In the genomic region with DNA sequence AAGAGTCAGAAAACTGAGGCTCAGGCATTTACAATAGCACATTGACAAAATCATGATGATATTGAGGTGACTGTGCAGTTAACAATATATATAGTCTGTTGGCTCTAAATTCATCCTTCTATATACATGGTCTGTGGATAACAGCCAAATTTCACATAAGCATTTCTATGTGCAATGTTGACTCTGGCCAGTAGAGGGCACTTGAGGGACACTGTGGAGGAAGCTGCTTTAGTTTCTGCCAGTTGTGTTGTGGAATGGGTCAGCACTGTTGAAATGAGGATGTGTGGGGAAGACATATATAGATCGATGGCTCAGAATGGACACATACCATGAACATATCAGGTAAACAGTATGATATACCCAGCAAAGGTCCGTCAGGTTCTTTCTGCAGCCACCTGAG, we compare ENCODE assay signal across 9 mouse cellular contexts. TPM values are rescaled to one million over a fixed set of nuclear protein-coding genes. Genes with fewer than 3 reads are reported as not detected.
DNase-seq lines count a peak whose midpoint lies in the region; ATAC-seq lines count a peak whose summit lies in the region.
"Had no signal": no experiment of that assay in that cellular context is flagged by ENCODE, and none has a peak within 500 bp of the region (broad histone marks: within the 10 kb centered on the region; RNA-seq: fewer than 3 reads in every experiment).

No protein-coding gene starts in this region.

- 59% methylated on average over 2 of the region's 2 CpGs for WGBS in heart, embryonic 12.5 days

- no peak overlapping the region for H3K4me3 ChIP-seq in heart, embryonic 12.5 days
- H3K4me3 ChIP-seq: liver, embryonic 15.5 days had no signal

- DNase-seq in heart, adult 8-10 months (ENCODE audit: low spot score) = peak; percentile 29
- DNase-seq in 3T3-L1 (ENCODE audit: low read depth, low spot score) = peak; percentile 75
- peak; percentile 30 to 33 for DNase-seq in adrenal gland, adult 18-20 months (ENCODE audit: low spot score in 2 of 2)
- peak; percentile 17 for DNase-seq in embryo, embryonic 11.5 days (ENCODE audit: low read depth, low spot score)
- peak; percentile 30 for DNase-seq in kidney, postnatal 14 days
- DNase-seq in lung, postnatal 10 days = peak; percentile 47

- no peaks in the 10 kb centered on the region for H3K4me1 ChIP-seq in heart, embryonic 12.5 days (replicated peaks)
- H3K4me1 ChIP-seq: liver, embryonic 15.5 days had no signal

- H3K4me2 ChIP-seq in heart, embryonic 12.5 days = no peak overlapping the region
- H3K4me2 ChIP-seq: liver, embryonic 15.5 days had no signal

- ATAC-seq in heart, embryonic 12.5 days (ENCODE audit: insufficient number of reproducible peaks, low FRiP score) = no peak
- ATAC-seq in erythroid progenitor cell, adult 5-6 weeks (replicated peaks; ENCODE audit: low FRiP score, poor library complexity, severe bottlenecking) = no peak

- no peaks in the 10 kb centered on the region for H3K36me3 ChIP-seq in heart, embryonic 12.5 days
- H3K36me3 ChIP-seq: liver, embryonic 15.5 days had no signal

- no peaks in the 10 kb centered on the region for H3K9me3 ChIP-seq in heart, embryonic 12.5 days (replicated peaks)
- H3K9me3 ChIP-seq: liver, embryonic 15.5 days had no signal

- no peak overlapping the region for H3K27ac ChIP-seq in heart, embryonic 12.5 days (ENCODE audit: poor library complexity, severe bottlenecking)
- H3K27ac ChIP-seq: liver, embryonic 15.5 days had no signal

- no peak overlapping the region for H3K9ac ChIP-seq in heart, embryonic 12.5 days
- H3K9ac ChIP-seq: liver, embryonic 15.5 days had no signal

- no peaks in the 10 kb centered on the region for H3K27me3 ChIP-seq in heart, embryonic 12.5 days (replicated peaks)
- H3K27me3 ChIP-seq: liver, embryonic 15.5 days had no signal

RNA-seq across cellular contexts. Expression of gene Hs6st2, which starts 54.8 kb away (rescaled TPM):
- under 1 TPM; 0.19 to 0.73 (median 0.27) TPM for total RNA-seq in heart, adult 8-10 months (2022)
- polyA plus RNA-seq in heart, embryonic 12.5 days (2016; fragmentation: Nextera tagmentation; extraction: Ambion mirVana) = 20.4 and 21.7 TPM in 2 replicates
- 1 to 10 TPM; 1.7 to 2.6 TPM for total RNA-seq in adrenal gland, adult 18-20 months (2021)
- total RNA-seq in erythroid progenitor cell, adult 5-6 weeks (2015; ENCODE audit: low replicate concordance) = not detected in 2 replicates
- total RNA-seq in erythroid progenitor cell, adult 5-6 weeks (2017; ENCODE audit: low replicate concordance) = not detected in 2 replicates

Comparison
In these comparisons a context has a peak if more than half of its experiments do, and no peak if none do; other contexts are left out.
1. DNase-seq: peak in every context shown above with its lines; median percentile 75 in 3T3-L1; 47 in lung, postnatal 10 days; 32 in adrenal gland, adult 18-20 months; 30 in kidney, postnatal 14 days; 29 in heart, adult 8-10 months; 17 in embryo, embryonic 11.5 days.